Comparison of ENCODE assay signal across 8 mouse cellular contexts in the genomic region with DNA sequence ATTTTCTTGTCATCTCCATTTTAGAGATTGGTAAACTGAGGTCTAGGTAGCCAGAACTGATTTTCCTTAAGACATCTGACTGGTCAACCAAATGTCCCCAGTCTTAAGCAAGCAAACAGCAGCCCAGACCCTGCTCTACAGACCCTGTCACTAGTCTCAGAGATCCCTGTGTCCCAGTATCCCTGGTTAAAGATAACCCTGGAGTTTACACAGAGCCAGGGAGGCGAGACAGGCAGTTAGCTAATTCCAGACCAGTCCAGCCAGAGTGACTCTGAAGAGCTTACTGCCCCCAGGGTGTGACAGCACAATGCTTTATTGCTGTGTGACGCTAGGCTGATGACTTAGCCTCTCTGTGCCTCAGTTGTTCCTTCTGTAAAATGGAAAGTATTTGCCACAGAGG. TPM values are rescaled to one million over a fixed set of nuclear protein-coding genes. Genes with fewer than 3 reads are reported as not detected.
A peak's percentile ranks its signal among the peaks of the same experiment; 100 is the strongest.
DNase-seq lines count a peak whose midpoint lies in the region; ATAC-seq lines count a peak whose summit lies in the region.

Gene Fxyd1, minus strand, starts transcription at position 129 of the 400 bp plus-strand sequence.

- WGBS in neural tube, embryonic 11.5 days, result 85% methylated on average over 2 of the region's 2 CpGs
- WGBS in hindbrain, embryonic 14.5 days, result 91% methylated on average over 2 of the region's 2 CpGs
- WGBS in liver, embryonic 16.5 days (ENCODE audit: insufficient replicate concordance), result 47% methylated on average over 2 of the region's 2 CpGs

- H3K4me2 ChIP-seq in neural tube, embryonic 11.5 days (ENCODE audit: low read depth), result no peak within 1 kb of the TSS
- H3K4me2 ChIP-seq in hindbrain, embryonic 14.5 days (replicated peaks), result no peak within 1 kb of the TSS
- H3K4me2 ChIP-seq in liver, embryonic 16.5 days (ENCODE audit: low read depth, low read length), result no peak within 1 kb of the TSS

- peaks cover 15% of the 10 kb centered on the region for H3K4me1 ChIP-seq in neural tube, embryonic 11.5 days (ENCODE audit: control insufficient read depth, insufficient read depth, low read length)
- 0 out of 2 replicates have a peak, but pooled peaks cover 10% of the 10 kb centered on the region for H3K4me1 ChIP-seq in hindbrain, embryonic 14.5 days (replicated peaks; ENCODE audit: control insufficient read depth, insufficient read depth, low read length)
- peaks cover 6% of the 10 kb centered on the region for H3K4me1 ChIP-seq in liver, embryonic 16.5 days (ENCODE audit: control insufficient read depth, low read depth, low read length)

- no peak for DNase-seq in neural tube, embryonic 11.5 days (ENCODE audit: low spot score)
- no peak for DNase-seq in neural tube, embryonic 10.5 days (ENCODE audit: extremely low spot score, low spot score)
- no peak for DNase-seq in gastrocnemius, postnatal 14 days
- no peak for DNase-seq in hindbrain, embryonic 14.5 days (ENCODE audit: low spot score)
- DNase-seq in retina, embryonic 14.5 days (ENCODE audit: low spot score), result no peak
- DNase-seq in embryo, embryonic 11 days, result no peak
- DNase-seq in spleen, postnatal 14 days (ENCODE audit: low spot score in 2 of 2), result no peak

- H3K9me3 ChIP-seq in neural tube, embryonic 11.5 days (ENCODE audit: control insufficient read depth, low read length), result no peaks in the 10 kb centered on the region
- no peaks in the 10 kb centered on the region for H3K9me3 ChIP-seq in hindbrain, embryonic 14.5 days (ENCODE audit: control insufficient read depth, low read length)
- no peaks in the 10 kb centered on the region for H3K9me3 ChIP-seq in liver, embryonic 16.5 days (replicated peaks; ENCODE audit: control insufficient read depth, low read length)

- ATAC-seq in neural tube, embryonic 11.5 days (ENCODE audit: insufficient read depth, low FRiP score, low TSS enrichment), result no peak
- ATAC-seq in hindbrain, embryonic 14.5 days (ENCODE audit: low FRiP score), result no peak
- peak; percentile 25 for ATAC-seq in liver, embryonic 16.5 days (ENCODE audit: low read depth)

- intact Hi-C loops in gastrocnemius, postnatal 14 days (cut with DNase I; ENCODE audit: low total_unique reads), result no loop called here

- no peaks in the 10 kb centered on the region for H3K36me3 ChIP-seq in neural tube, embryonic 11.5 days (ENCODE audit: control insufficient read depth, insufficient read depth, low read length)
- no peaks in the 10 kb centered on the region for H3K36me3 ChIP-seq in hindbrain, embryonic 14.5 days (replicated peaks; ENCODE audit: control insufficient read depth, insufficient read depth)
- H3K36me3 ChIP-seq in liver, embryonic 16.5 days (ENCODE audit: control insufficient read depth, insufficient read depth), result no peaks in the 10 kb centered on the region

- no peak within 1 kb of the TSS for H3K9ac ChIP-seq in neural tube, embryonic 11.5 days (ENCODE audit: low read length)
- no peak within 1 kb of the TSS for H3K9ac ChIP-seq in hindbrain, embryonic 14.5 days
- H3K9ac ChIP-seq in liver, embryonic 16.5 days (ENCODE audit: low read depth, low read length), result no peak within 1 kb of the TSS

- H3K27ac ChIP-seq in neural tube, embryonic 11.5 days (ENCODE audit: low read depth, low read length), result no peak within 1 kb of the TSS
- H3K27ac ChIP-seq in hindbrain, embryonic 14.5 days, result no peak within 1 kb of the TSS
- peak within 1 kb of the TSS; percentile 72 for H3K27ac ChIP-seq in liver, embryonic 16.5 days (ENCODE audit: low read length)

- H3K4me3 ChIP-seq in neural tube, embryonic 11.5 days (ENCODE audit: low read depth, low read length), result no peak within 1 kb of the TSS
- H3K4me3 ChIP-seq in hindbrain, embryonic 14.5 days (replicated peaks; ENCODE audit: low read length), result no peak within 1 kb of the TSS
- H3K4me3 ChIP-seq in liver, embryonic 16.5 days (ENCODE audit: low read depth, low read length), result no peak within 1 kb of the TSS

- H3K27me3 ChIP-seq in neural tube, embryonic 11.5 days (ENCODE audit: control insufficient read depth, insufficient read depth, low read length), result peaks cover 20% of the 10 kb centered on the region
- H3K27me3 ChIP-seq in hindbrain, embryonic 14.5 days (ENCODE audit: control insufficient read depth, insufficient read depth, low read length), result peaks cover 18% of the 10 kb centered on the region
- H3K27me3 ChIP-seq in liver, embryonic 16.5 days (ENCODE audit: control insufficient read depth, insufficient read depth, low read depth, low read length), result peaks cover 14% of the 10 kb centered on the region

RNA-seq across cellular contexts. Expression of gene Fxyd1, which starts in this region (rescaled TPM):
- polyA plus RNA-seq in neural tube, embryonic 11.5 days (2014; fragmentation: Nextera tagmentation; extraction: Ambion mirVana), result 17.0 and 21.8 TPM in 2 replicates
- total RNA-seq in gastrocnemius, postnatal 14 days (2021), result 1,000 to 10,000 TPM; 1,292 to 1,295 TPM
- 34.1 and 59.0 TPM in 2 replicates for polyA plus RNA-seq in hindbrain, embryonic 14.5 days (2014; fragmentation: Nextera tagmentation; extraction: Ambion mirVana)
- polyA plus RNA-seq in liver, embryonic 16.5 days (2015; fragmentation: Nextera tagmentation; extraction: Ambion mirVana), result 120 and 130 TPM in 2 replicates
